Mouse (Mus musculus) megakaryocyte, embryonic 14.5 days (primary cell): ENCODE results near the gene Brsk1.

Experiments
- FLI1 ChIP-seq: IDR thresholded peaks from 2 replicates; pipeline ENCODE4 v1.6.1; 2012; ENCODE audit warnings: low read length, inconsistent platforms, mixed read lengths
- GATA1 ChIP-seq: IDR thresholded peaks from 3 replicates; pipeline ENCODE4 v1.6.1; 2012; ENCODE audit warnings: mixed read lengths, low read length, inconsistent platforms, borderline replicate concordance

DNA sequence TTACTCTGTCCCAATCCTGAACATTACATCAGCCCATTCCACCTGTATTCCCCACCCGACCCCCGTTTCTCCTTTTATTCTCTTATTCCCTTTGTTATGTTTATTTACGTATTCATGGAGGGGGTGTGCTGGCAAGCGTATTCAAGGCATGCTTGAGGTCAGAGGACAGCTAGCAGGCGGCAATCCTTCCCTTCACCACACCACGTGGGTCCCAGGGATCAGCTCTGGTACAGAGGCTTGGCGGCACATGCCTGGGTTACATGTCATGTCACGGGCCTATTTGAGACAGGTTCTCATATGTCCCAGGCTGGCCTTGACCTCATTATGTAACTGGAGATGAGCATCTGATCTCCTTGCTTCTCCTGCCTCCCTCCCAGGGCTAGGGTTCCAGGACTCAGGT lies 11.9 kb downstream of the Brsk1 start:
- TF ChIP-seq GATA1, result no peak
- no peak for TF ChIP-seq FLI1
